Mouse (Mus musculus) MEL (cell line): ENCODE results near the gene Tmem171. TPM values are rescaled to one million over a fixed set of nuclear protein-coding genes. Genes with fewer than 3 reads are reported as not detected.

Experiments
- DNase-seq: peaks from one replicate; pipeline ENCODE4 v3.0.0; 2011; ENCODE audit warnings: low read depth, low spot score
- H3K27ac ChIP-seq: 2 replicates; pipeline ENCODE4 v1.5.1; 2012; ENCODE audit warnings: low read depth, mild to moderate bottlenecking, control low read depth, low read length, moderate library complexity; ENCODE audit not compliant: control insufficient read depth
- H3K27me3 ChIP-seq, 2 experiments: fragments of 150-350 bp in 1 of 2; sonication (generic) in 1 of 2; 2 replicates each; pipeline ENCODE4 v1.6.1; 2012; ENCODE audit warnings: low read length in 2 of 2, mild to moderate bottlenecking in 2 of 2, improper control_type of control experiment in 1 of 2, moderate library complexity in 1 of 2; ENCODE audit not compliant: insufficient read depth in 2 of 2, control insufficient read depth in 1 of 2
- H3K36me3 ChIP-seq, 2 experiments: 2 replicates each; pipeline ENCODE4 v1.6.1; 2012 to 2014; ENCODE audit warnings: low read length in 2 of 2, improper control_type of control experiment in 1 of 2, inconsistent platforms in 1 of 2, mild to moderate bottlenecking in 1 of 2; ENCODE audit not compliant: insufficient read depth in 2 of 2, control insufficient read depth in 1 of 2
- H3K4me1 ChIP-seq, 2 experiments: fragments of 150-350 bp in 1 of 2; sonication (generic) in 1 of 2; 2 replicates each; pipeline ENCODE4 v1.6.1; 2012; ENCODE audit warnings: low read length in 2 of 2, improper control_type of control experiment in 1 of 2, mild to moderate bottlenecking in 1 of 2; ENCODE audit not compliant: insufficient read depth in 2 of 2, control insufficient read depth in 1 of 2
- H3K4me3 ChIP-seq, 2 experiments: fragments of 150-350 bp in 1 of 2; sonication (generic) in 1 of 2; 2 replicates each; pipeline ENCODE4 v1.5.1; 2012; ENCODE audit warnings: low read depth in 2 of 2, low read length in 2 of 2, mild to moderate bottlenecking in 2 of 2, moderate library complexity in 2 of 2, control low read depth in 1 of 2, improper control_type of control experiment in 1 of 2; ENCODE audit not compliant: control insufficient read depth in 1 of 2, insufficient read depth in 1 of 2
- H3K79me2 ChIP-seq: 2 replicates; pipeline ENCODE4 v1.6.1; 2012; ENCODE audit warnings: mild to moderate bottlenecking, low read length, moderate library complexity; ENCODE audit not compliant: control insufficient read depth, poor library complexity, insufficient read depth
- H3K9ac ChIP-seq: 2 replicates; pipeline ENCODE4 v1.6.1; 2012; ENCODE audit warnings: low read depth, mild to moderate bottlenecking, control low read depth, low read length, moderate library complexity; ENCODE audit not compliant: control insufficient read depth, poor library complexity, severe bottlenecking
- H3K9me3 ChIP-seq: fragments of 150-350 bp; sonication (generic); replicated peaks from 2 replicates; pipeline ENCODE4 v1.6.1; 2012; ENCODE audit warnings: mild to moderate bottlenecking, low read length, improper control_type of control experiment, moderate library complexity; ENCODE audit not compliant: insufficient read depth
- BHLHE40 ChIP-seq: IDR thresholded peaks from 2 replicates; pipeline ENCODE4 v1.6.1; 2012; ENCODE audit warnings: low read depth, mild to moderate bottlenecking, inconsistent platforms, low read length, improper control_type of control experiment, borderline replicate concordance
- CHD1 ChIP-seq: IDR thresholded peaks from 2 replicates; pipeline ENCODE4 v1.6.1; 2012; ENCODE audit warnings: low read depth, mild to moderate bottlenecking, inconsistent platforms, low read length, improper control_type of control experiment
- ELF1 ChIP-seq: IDR thresholded peaks from 2 replicates; pipeline ENCODE4 v1.6.1; 2014; ENCODE audit warnings: low read depth, mild to moderate bottlenecking, inconsistent platforms, low read length, improper control_type of control experiment, moderate library complexity
- ETS1 ChIP-seq: IDR thresholded peaks from 2 replicates; pipeline ENCODE4 v1.6.1; 2012; ENCODE audit warnings: low read depth, mild to moderate bottlenecking, inconsistent platforms, low read length, improper control_type of control experiment, moderate library complexity
- HCFC1 ChIP-seq: IDR thresholded peaks from 2 replicates; pipeline ENCODE4 v1.6.1; 2012; ENCODE audit warnings: low read depth, mild to moderate bottlenecking, inconsistent platforms, low read length, improper control_type of control experiment, moderate library complexity
- MAFK ChIP-seq: IDR thresholded peaks from 2 replicates; pipeline ENCODE4 v1.6.1; 2011; ENCODE audit warnings: low read depth, mild to moderate bottlenecking, low read length, improper control_type of control experiment, borderline replicate concordance
- MAZ ChIP-seq: IDR thresholded peaks from 2 replicates; pipeline ENCODE4 v1.6.1; 2012; ENCODE audit warnings: low read depth, mild to moderate bottlenecking, inconsistent platforms, low read length, improper control_type of control experiment
- MEF2A ChIP-seq: IDR thresholded peaks from 2 replicates; pipeline ENCODE4 v1.6.1; 2014; ENCODE audit warnings: low read depth, mild to moderate bottlenecking, inconsistent platforms, low read length, improper control_type of control experiment; ENCODE audit not compliant: poor library complexity, insufficient replicate concordance, severe bottlenecking; ENCODE audit errors: extremely low read depth
- NELFE ChIP-seq: IDR thresholded peaks from 2 replicates; pipeline ENCODE4 v1.6.1; 2011; ENCODE audit warnings: low read depth, low read length, improper control_type of control experiment
- NRF1 ChIP-seq: IDR thresholded peaks from 2 replicates; pipeline ENCODE4 v1.6.1; 2014; ENCODE audit warnings: low read depth, mild to moderate bottlenecking, inconsistent platforms, low read length, improper control_type of control experiment, moderate library complexity; ENCODE audit not compliant: poor library complexity, insufficient read depth, severe bottlenecking
- POLR2A ChIP-seq, 2 experiments: IDR thresholded peaks; 2 replicates each; pipeline ENCODE4 v1.6.1; 2011 to 2012; ENCODE audit warnings: low read length in 2 of 2, mild to moderate bottlenecking in 2 of 2, control low read depth in 1 of 2, improper control_type of control experiment in 1 of 2, low read depth in 1 of 2, moderate library complexity in 1 of 2; ENCODE audit not compliant: control insufficient read depth in 1 of 2, insufficient read depth in 1 of 2, poor library complexity in 1 of 2
- POLR2AphosphoS2 ChIP-seq: IDR thresholded peaks from 2 replicates; pipeline ENCODE4 v1.6.1; 2011; ENCODE audit warnings: low read length, improper control_type of control experiment
- RAD21 ChIP-seq: IDR thresholded peaks from 2 replicates; pipeline ENCODE4 v1.6.1; 2011; ENCODE audit warnings: mild to moderate bottlenecking, low read depth, low read length, improper control_type of control experiment
- RCOR1 ChIP-seq: IDR thresholded peaks from 2 replicates; pipeline ENCODE4 v1.6.1; 2012; ENCODE audit warnings: low read depth, mild to moderate bottlenecking, inconsistent platforms, low read length, improper control_type of control experiment
- SIN3A ChIP-seq: IDR thresholded peaks from 2 replicates; pipeline ENCODE4 v1.6.1; 2012; ENCODE audit warnings: low read length, improper control_type of control experiment, inconsistent platforms
- SMC3 ChIP-seq: IDR thresholded peaks from 2 replicates; pipeline ENCODE4 v1.6.1; 2011; ENCODE audit warnings: low read depth, low read length, improper control_type of control experiment
- TAL1 ChIP-seq: IDR thresholded peaks from 2 replicates; pipeline ENCODE4 v1.6.1; 2012; ENCODE audit warnings: mild to moderate bottlenecking, inconsistent platforms, low read length, moderate library complexity, mixed read lengths
- TBP ChIP-seq: IDR thresholded peaks from 2 replicates; pipeline ENCODE4 v1.8.0; 2011; ENCODE audit warnings: low read depth, low read length, improper control_type of control experiment
- TCF12 ChIP-seq: IDR thresholded peaks from 2 replicates; pipeline ENCODE4 v1.6.1; 2014; ENCODE audit warnings: low read depth, mild to moderate bottlenecking, inconsistent platforms, low read length, improper control_type of control experiment, moderate library complexity
- UBTF ChIP-seq: IDR thresholded peaks from 2 replicates; pipeline ENCODE4 v1.6.1; 2012; ENCODE audit warnings: low read depth, mild to moderate bottlenecking, inconsistent platforms, low read length, improper control_type of control experiment, moderate library complexity, borderline replicate concordance; ENCODE audit not compliant: insufficient read depth
- USF1 ChIP-seq: IDR thresholded peaks from 2 replicates; pipeline ENCODE4 v1.6.1; 2014; ENCODE audit warnings: low read depth, mild to moderate bottlenecking, inconsistent platforms, low read length, improper control_type of control experiment, moderate library complexity
- ZKSCAN1 ChIP-seq: IDR thresholded peaks from 2 replicates; pipeline ENCODE4 v1.6.1; 2012; ENCODE audit warnings: low read depth, mild to moderate bottlenecking, inconsistent platforms, low read length, improper control_type of control experiment, moderate library complexity
- polyA plus RNA-seq, 2 experiments: library from polyadenylated mRNA; stranded (reverse) in 1 of 2; unstranded in 1 of 2; fragments of >175 nt in 1 of 2; fragments of >200 nt in 1 of 2; gene quantifications; 2 replicates each; pipeline versions ENCODE4 v1.2.1 to v1.2.4; 2012; ENCODE audit warnings: low replicate concordance in 2 of 2, low read depth in 1 of 2; ENCODE audit not compliant: insufficient read length in 2 of 2, insufficient read depth in 1 of 2, missing spikeins in 1 of 2
- total RNA-seq: library from RNA; depleted of rRNA; stranded (reverse); fragments of 300-350 nt; gene quantifications from 2 replicates; pipeline ENCODE4 v1.2.3, GENCODE M21; 2012

The Tmem171 gene
- total and polyA plus RNA-seq, 3 experiments, result not detected

GRCm38 (mm10) chr13:98699982-98700540 lies 5.4 kb upstream of the Tmem171 start:
- Histone ChIP-seq H3K9ac (no peak overlapping the region), H3K9me3 (no peaks in the 10 kb centered on the region), H3K27me3 (no peaks in the 10 kb centered on the region)
- no peak for TF ChIP-seq ETS1
- no peak for TF ChIP-seq HCFC1
- TF ChIP-seq TCF12, result no peak
- no peak for TF ChIP-seq BHLHE40
- TF ChIP-seq, all 39 proteins: peak for 0
- no peak overlapping the region for H3K4me3 ChIP-seq
- H3K4me1 ChIP-seq, result no peaks in the 10 kb centered on the region
- no peak overlapping the region for H3K27ac ChIP-seq
- DNase-seq, result no peak
- no peaks in the 10 kb centered on the region for H3K36me3 ChIP-seq
- no peaks in the 10 kb centered on the region for H3K79me2 ChIP-seq

- TF ChIP-seq BHLHE40, result no peak
- no peak for TF ChIP-seq SMC3
- no peak for TF ChIP-seq RAD21
- no peak for TF ChIP-seq ETS1
- no peak for TF ChIP-seq SIN3A
- TF ChIP-seq MAZ, result no peak
- Histone ChIP-seq H3K9me3 (no peaks in the 10 kb centered on the region), H3K4me3 (no peak overlapping the region), H3K4me1 (no peaks in the 10 kb centered on the region), H3K27me3 (no peaks in the 10 kb centered on the region), H3K27ac (no peak overlapping the region), H3K9ac (no peak overlapping the region), H3K79me2 (no peaks in the 10 kb centered on the region), H3K36me3 (no peaks in the 10 kb centered on the region)
- no peak for DNase-seq
These were observed 4.6 kb upstream of the Tmem171 start for GRCm38 (mm10) chr13:98699051-98699744.

GRCm38 (mm10) chr13:98696716-98697115 lies 2.1 kb upstream of the Tmem171 start:
- Histone ChIP-seq H3K27ac (no peak overlapping the region), H3K4me3 (no peak overlapping the region), H3K4me1 (peaks cover 0 to 7% of the 10 kb centered on the region in 2 experiments; a peak in 2 of 4 replicates), H3K36me3 (no peaks in the 10 kb centered on the region; a peak in 1 of 4 replicates), H3K9me3 (no peaks in the 10 kb centered on the region), H3K27me3 (no peaks in the 10 kb centered on the region), H3K79me2 (no peaks in the 10 kb centered on the region), H3K9ac (no peak overlapping the region)
- DNase-seq, result no peak
- TF ChIP-seq POLR2A (IDR thresholded peaks at IDR 0.05; ENCODE audit: control insufficient read depth in 1 of 2, insufficient read depth in 1 of 2, low read depth in 1 of 2, low read length in 2 of 2, poor library complexity in 1 of 2) (no peak), NRF1 (no peak), BHLHE40 (no peak), POLR2AphosphoS2 (no peak), MAFK (no peak), UBTF (no peak), TAL1 (no peak), ELF1 (no peak), MEF2A (no peak), RCOR1 (no peak), CHD1 (no peak), RAD21 (no peak), NELFE (no peak), TBP (no peak), ZKSCAN1 (no peak), TCF12 (no peak), USF1 (no peak)
